Mouse (Mus musculus) effector memory CD4-positive, alpha-beta T cell, adult 7 months (primary cell): ENCODE results near the gene Terf2ip. TPM values are rescaled to one million over a fixed set of nuclear protein-coding genes. Genes with fewer than 3 reads are reported as not detected.

Experiments
- polyA plus RNA-seq: library from polyadenylated mRNA; unstranded; fragments of 100-300 nt; shearing (Covaris generic); gene quantifications from one replicate; pipeline ENCODE4 v1.2.1, GENCODE M21; 2017

Terf2ip gene
- polyA plus RNA-seq = 17.3 TPM

GRCm38 (mm10) chr8:112010997-112011815 lies at the start of gene Terf2ip, which contains the start of gene Kars:
Gene Terf2ip, plus strand, starts transcription at chr8:112011398.
Gene Kars, minus strand, starts transcription at chr8:112011323.

GRCm38 (mm10) chr8:111992013-111992702 lies 19.0 kb upstream of the Terf2ip start, which contains the start of gene Adat1:
Gene Adat1, minus strand, starts transcription at chr8:111992302.

GRCm38 (mm10) chr8:112014936-112015335 lies 3.7 kb downstream of the Terf2ip start, which contains the start of gene Gm6793:
Gene Gm6793, minus strand, starts transcription at chr8:112015036.

Other genes starting within 250 kb of the Terf2ip start
- 60.3 TPM for gene Cfdp1, start 157.1 kb upstream of the Terf2ip start, polyA plus RNA-seq
- gene Tmem170, start 134.6 kb upstream of the Terf2ip start, polyA plus RNA-seq = 1.2 TPM
- 0.17 TPM for gene Chst5, start 101.0 kb upstream of the Terf2ip start, polyA plus RNA-seq
- 0.99 TPM for gene Tmem231, start 77.5 kb upstream of the Terf2ip start, polyA plus RNA-seq
- gene Gabarapl2, start 70.7 kb upstream of the Terf2ip start, polyA plus RNA-seq = 327 TPM
- gene Adat1, start 19.1 kb upstream of the Terf2ip start, polyA plus RNA-seq = 4.1 TPM
- gene Kars, start 75 bp upstream of the Terf2ip start, polyA plus RNA-seq = 78.8 TPM
- gene Gm6793, start 3.6 kb downstream of the Terf2ip start, polyA plus RNA-seq = 2.4 TPM